Mouse (Mus musculus) left cerebral cortex, postnatal 14 days (tissue): ENCODE data around the gene Plcg1. TPM values are rescaled to one million over a fixed set of nuclear protein-coding genes. Genes with fewer than 3 reads are reported as not detected.

Experiments
- DNase-seq, 2 experiments: peaks; one replicate each; pipeline ENCODE4 v3.0.0; 2021 to 2022; ENCODE audit warnings: low spot score in 2 of 2, mixed read lengths in 1 of 2
- intact Hi-C: fragments of 180-260 bp; cut with DNase I; formaldehyde crosslinking; loops from one replicate; pipeline ENCODE4 v1.15.1; 2025
- total RNA-seq, 2 experiments: library from RNA; stranded (reverse); gene quantifications; 2 replicates each; pipeline ENCODE4 v1.2.3; 2021

Plcg1 gene
- total RNA-seq, 2 experiments from 2014 or later = 113 to 115 TPM

DNA sequence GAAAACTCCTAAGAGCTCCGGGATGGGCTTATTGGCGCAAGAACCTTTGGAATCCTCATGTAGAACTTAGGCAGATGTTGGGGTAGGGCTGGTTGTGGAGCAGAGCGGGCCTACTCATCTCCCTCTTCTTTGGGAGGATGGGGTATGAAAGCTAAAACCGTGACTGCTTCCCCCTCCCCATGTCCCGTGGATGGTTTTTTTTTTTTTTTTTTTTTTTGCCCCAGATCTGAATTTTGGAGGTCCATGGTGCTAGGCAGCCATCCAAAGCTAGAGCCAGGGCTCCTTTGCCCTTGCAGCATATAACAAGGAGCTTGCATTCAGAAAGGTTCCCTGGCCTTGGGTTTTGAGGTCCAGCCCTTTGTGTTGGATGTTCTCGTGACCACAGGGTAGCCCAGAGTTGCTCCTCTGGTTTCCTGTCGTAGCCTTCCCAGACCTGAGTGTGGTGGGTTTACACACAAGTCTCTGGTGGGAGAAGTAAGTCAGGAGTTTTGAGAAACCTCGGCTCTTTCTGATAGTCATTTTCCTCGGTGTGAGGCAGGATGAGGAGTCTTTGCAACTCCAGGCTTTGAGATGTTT lies 1.4 kb downstream of the Plcg1 start:
- intact Hi-C loops = loop anchor here (5.0 kb wide), 2 partner anchors 140 to 155 kb away; partner anchors contain the start of gene Zhx3
- no peak for DNase-seq

DNA sequence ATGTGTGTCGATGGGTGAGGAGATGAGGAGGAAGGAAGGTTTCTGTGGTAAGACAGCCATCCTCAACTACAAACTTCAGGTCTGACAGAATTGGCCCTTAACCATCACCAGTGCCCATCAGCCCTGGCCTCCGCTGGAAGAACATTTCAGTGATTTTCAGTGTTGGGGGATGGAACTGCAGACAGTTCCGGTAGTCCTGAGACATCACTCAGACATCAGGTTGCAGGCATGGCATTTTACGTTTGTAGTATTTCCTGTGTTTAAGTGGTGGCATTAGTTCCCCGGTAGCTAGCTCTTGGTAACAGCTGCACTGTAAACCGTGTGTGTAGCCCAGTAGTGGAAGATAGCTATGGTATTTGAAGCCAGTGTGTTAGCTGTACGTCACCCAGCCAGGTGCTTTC lies 2.0 kb downstream of the Plcg1 start:
- no peak for DNase-seq
- intact Hi-C loops = loop anchor here (5.0 kb wide), 2 partner anchors 139 to 154 kb away; partner anchors contain the start of gene Zhx3

DNA sequence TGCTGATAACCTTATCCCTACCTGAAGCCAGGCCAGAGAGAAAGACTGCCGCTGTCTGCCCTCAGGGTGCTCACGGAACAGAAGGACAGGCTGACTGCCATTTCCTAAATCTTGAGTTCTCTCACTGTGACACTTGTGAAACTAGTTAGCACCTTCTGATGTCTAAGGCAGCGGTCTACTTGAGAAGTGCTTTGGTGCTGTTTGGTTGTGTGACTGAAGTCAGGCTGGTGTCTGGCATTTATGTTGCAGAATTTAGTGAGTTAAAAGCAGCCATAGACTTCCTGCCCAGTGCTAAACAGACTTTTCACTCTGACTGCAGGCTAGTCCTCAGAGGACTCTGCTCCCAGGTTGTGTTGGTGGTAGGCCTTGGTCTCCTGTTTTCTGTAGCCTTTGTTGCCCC lies 3.2 kb downstream of the Plcg1 start:
- intact Hi-C loops = loop anchor here (5.0 kb wide), 2 partner anchors 138 to 153 kb away; partner anchors contain the start of gene Zhx3
- no peak for DNase-seq

DNA sequence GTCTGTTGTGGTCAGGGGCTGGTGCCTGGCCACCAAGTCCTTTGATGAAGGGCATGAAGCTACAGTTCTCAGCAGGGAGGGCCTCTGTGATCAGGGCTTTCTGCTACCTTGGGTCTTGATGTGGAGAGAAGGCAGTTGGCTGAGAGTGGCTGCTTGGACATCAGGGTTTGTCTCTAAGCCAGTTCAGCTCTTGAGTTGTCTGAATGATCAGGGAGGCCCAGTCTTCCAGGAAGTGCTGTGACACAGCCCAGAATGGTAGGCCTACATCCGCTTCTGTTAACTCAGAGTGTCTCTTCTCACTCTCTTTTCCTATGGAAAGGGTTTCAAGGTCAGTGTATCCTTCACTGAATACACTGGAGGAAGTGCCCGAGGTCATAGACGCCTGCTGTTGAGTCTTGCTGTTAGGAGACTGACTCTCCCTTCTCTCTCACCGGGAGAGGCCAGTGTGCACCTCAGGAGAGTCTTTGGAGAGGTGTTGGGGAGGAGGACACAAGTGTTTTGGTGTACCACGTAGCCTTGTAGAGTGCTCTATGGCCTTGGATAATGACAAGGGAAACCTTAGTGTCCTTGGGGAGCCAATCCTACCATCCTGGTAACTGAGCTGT lies 4.7 kb downstream of the Plcg1 start:
- no peak for DNase-seq
- intact Hi-C loops = no loop called here

DNA sequence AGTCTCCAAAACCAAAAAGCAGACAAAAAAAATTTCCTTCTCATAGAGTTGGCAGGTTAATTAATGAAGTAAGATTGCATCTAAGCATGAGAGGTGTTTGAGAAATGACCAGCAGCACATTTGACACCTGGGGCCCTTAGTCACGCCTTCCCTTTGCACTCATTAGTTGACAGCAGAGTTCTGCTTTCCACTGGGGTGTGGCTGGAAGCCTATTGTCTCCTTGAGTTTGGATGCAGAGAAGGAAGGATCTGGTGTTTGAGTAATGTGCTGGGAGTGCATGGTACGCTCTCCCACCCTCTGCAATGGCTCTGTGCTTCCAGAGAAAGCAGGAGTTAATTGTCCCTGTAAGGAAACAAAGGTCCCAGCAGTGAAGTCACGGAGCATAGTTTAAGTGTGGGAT lies 5.4 kb downstream of the Plcg1 start:
- intact Hi-C loops = no loop called here
- no peak for DNase-seq

DNA sequence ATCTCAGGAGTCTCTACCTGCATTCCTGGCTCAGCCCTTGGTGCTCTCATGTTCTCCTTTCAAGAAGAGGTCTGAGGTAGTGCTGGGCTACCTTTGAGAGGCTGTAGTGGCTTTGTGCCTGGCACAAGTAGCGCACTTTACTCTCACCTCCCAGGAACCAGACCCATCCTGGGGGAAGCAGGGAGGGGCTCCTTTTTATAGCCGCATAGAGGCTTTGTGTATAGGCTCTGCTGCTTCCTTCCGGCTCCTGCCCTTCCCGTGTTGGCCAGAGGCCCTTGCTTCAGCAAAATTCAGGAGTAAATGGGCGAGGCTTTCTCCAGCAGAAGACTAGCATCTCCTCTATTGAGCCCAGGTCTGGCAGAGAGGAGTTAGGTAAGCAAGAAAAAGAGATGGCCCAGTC lies 7.3 kb downstream of the Plcg1 start:
- intact Hi-C loops = no loop called here

DNA sequence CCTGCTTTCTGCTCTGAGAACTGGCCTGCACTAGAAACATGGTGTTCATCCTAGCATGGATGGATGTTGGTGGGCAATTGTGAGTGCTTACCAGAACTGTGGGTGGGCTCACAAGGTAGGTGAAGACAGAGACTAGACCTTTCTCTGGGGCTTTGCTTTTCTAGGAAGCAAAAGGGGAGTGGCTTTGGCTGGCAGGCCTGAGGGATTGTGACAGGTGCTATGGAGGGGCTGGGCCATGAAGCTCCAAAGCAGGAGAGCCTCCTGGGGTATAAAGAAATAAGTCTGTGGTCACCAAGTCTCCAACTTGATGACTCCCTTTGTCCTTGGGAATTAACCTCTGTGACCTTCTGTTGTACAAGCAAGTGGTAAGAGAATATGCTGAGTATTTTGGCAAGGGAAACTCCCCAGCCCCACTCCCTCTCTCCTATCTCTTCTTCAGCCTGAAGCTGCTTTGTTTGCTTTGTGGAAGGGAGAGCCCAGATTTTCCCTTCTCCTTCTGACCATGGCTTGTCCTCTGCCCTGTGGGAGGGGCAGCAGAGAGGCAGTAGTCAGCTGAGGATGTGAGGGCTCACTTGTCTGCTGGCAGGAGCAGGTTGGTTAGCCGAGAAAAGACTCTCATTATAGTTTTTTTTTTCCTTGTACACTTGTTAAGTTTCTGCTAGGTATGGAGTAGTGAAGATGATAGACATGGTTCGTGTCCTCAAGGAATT lies 8.7 kb downstream of the Plcg1 start:
- intact Hi-C loops = no loop called here
- no peak for DNase-seq

More for the DNA sequence above, 7.3 kb downstream of the Plcg1 start:
- no peak for DNase-seq

DNA sequence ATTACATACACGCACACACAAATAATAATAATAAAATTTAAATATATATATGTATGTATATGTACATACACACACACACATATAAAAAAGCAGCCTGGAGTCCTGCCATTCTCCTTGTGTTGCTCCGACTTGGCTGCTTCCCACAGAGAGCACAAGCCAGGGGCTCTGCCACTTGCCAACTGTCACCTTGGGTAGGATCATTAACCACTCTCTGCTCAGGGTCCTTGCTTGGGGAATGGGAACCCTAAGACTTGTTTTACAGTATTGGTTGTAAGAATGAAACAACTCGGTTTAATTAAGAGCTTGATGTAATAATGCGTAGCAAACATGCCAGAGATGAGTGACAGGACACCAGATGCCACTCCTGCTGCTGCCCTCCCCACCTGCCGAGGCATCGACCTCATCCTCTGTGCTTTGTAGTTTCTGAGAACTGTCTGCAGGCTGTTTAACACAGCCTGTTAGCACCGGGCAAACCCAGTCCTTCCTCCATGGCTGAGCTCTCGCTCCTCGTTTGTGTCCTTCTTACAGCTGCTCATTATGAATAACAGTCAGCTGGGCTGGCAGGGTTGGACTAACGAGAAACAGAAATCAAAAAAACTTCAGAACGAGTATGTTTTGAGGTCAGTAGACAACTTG lies 9.5 kb downstream of the Plcg1 start:
- no peak for DNase-seq

DNA sequence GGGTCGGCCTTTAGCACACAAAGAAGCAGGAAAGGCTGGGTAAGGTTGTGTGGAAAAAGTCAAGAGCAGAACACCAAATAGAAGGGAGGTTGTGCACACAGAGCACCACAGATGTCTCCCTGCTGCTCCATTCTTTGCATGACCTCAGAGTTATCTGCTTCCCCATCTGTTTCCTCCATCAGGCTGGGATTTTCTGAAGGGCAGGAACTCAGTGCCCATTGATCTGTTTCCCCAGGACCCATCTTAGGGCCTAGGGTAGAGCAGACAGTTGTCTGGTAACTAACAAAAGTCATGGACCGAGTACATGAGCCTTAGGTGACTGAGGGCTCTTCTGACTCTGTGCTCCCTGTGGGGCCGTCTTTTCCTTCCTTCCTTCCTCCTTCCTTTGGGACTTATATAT lies 10.5 kb downstream of the Plcg1 start:
- no peak for DNase-seq
- intact Hi-C loops = no loop called here

More for the DNA sequence above, 9.5 kb downstream of the Plcg1 start:
- intact Hi-C loops = no loop called here

DNA sequence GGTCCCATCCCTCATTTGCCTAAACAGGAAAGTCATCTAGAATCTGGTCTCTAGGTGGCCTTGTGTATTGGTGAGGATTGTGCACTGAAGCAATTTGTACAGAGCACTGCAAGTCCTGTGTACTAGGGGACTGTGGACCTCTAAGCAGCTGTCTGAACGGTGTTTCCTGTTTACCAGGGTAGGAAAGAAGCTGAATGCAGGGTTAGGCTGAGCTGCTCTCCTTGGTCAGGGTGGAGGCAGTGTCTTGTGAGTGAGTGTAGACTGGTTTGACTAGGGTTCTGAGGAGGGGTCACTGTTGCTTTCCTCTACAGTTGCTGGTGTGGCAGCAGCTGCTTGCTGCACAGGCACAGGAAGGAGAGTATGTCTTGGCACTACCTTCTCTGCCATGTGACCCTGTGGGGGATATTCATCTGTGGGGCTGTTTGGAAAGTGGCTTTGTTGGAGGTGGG lies 11.1 kb downstream of the Plcg1 start:
- no peak for DNase-seq
- intact Hi-C loops = no loop called here

DNA sequence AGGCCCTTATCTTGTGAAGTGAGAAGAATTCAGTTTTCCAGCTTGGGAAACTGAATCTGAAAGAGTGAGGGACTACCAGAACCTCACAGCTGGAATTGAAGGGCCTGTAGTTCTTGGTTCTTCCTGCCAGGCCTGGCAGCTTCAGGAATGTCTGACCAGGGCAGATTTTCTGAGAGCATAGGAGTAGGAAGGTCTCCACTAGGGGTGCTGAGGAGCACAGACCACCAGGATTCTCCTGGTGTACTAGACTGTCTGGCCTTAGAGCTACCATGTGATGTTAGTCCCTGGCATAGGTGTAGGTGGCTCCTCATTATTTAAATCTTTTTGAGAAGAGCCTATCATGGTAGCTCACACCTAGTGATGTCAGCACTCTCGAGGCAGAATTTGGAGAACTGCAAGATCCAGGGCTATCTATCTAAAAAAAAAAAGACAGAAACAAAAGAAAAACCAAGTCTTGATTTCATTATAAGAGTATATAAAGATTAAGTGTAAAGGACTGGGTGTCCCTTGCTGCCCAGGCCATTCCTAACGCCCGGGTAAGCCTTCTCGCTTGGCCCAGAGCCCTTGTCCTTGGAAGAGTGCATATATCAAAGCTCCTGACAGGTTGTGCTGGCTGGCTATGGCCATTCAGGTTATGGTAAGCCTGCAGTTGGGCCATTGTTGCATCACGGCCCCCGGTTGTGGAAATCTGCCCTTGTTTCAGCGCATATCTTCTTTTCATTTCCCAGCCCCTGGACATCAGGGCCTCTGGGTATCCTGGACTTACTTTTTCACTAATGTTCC lies 13.1 kb downstream of the Plcg1 start:
- intact Hi-C loops = no loop called here
- DNase-seq = peak; percentile 49 to 62

DNA sequence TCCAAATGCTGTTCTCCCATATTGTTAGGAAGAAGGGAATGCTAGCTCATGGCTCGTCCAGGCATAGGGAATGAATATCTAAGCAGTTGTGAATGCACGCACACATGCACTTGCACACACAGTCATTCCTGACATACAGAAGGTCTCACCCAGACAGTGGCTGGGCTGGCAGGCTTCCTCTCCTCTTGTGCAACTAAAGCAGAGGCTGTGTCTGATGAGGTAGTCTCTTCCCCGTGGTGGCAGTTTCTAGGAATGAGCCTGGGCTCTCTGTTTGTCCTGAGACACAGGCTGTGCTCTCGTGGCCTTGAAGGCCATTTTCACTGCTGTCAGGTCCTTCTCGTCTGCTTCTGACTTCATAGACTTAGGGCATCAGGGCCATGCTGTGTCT lies 13.7 kb downstream of the Plcg1 start:
- intact Hi-C loops = no loop called here
- DNase-seq = no peak

DNA sequence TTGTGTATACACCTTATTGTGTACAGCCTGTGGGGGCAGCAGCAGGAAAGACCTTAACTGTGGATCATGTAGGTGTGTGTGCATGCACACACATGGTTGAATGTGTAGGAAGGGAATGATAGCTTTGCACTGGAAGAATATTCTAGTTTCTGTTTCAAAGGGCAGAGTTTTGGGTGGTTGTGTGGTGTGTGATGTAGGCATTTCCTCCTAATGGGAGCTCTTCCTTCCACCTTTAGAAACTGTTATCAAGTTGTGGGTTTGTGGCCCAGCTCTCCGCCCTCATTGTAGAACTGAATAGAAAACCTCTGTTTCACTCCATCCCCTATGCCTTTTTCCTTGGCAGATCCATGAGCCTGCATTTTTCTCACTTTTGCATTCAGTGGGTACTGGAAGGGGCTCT lies 14.4 kb downstream of the Plcg1 start:
- no peak for DNase-seq

DNA sequence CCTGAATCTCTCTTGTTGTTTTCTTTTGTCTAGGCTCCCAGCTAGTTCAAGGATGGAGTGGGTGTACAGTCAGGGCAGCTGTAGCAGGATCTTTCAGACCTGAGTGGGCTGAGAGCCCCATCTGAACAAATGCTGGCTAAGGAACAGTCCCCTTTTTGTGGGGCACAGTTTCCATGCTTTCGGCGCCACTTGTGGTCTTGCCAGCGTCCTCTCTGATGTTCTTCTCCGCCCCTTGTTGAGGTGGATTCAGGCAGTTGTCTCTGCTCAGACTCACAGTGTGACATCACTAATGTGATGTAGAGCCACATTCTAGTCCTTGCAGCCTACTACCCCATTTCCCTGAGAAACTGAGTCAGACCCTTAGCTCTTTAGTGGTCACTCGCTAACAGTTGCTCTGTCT lies 15.5 kb downstream of the Plcg1 start:
- intact Hi-C loops = no loop called here
- DNase-seq = no peak

More for the DNA sequence above, 14.4 kb downstream of the Plcg1 start:
- intact Hi-C loops = no loop called here

DNA sequence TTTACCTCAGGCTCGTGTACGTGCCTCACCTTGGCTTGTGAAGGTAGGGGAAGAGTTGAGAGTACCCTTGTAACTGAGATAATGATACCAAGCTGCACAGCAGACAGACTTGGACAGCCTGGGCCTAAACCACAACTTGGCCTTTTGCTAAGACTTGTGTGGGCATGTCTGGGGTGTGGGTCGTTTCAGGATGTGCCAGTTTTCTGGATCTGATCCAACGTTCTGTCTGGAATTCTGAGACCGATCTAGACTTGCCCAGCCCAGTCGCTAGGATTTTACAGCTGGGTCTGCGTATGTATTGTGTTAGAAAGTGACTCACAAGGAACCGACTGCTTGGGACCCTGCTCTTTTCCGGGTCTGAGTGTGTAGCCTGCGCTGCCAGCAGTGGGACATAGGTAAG lies 16.0 kb downstream of the Plcg1 start:
- DNase-seq = no peak
- intact Hi-C loops = no loop called here

DNA sequence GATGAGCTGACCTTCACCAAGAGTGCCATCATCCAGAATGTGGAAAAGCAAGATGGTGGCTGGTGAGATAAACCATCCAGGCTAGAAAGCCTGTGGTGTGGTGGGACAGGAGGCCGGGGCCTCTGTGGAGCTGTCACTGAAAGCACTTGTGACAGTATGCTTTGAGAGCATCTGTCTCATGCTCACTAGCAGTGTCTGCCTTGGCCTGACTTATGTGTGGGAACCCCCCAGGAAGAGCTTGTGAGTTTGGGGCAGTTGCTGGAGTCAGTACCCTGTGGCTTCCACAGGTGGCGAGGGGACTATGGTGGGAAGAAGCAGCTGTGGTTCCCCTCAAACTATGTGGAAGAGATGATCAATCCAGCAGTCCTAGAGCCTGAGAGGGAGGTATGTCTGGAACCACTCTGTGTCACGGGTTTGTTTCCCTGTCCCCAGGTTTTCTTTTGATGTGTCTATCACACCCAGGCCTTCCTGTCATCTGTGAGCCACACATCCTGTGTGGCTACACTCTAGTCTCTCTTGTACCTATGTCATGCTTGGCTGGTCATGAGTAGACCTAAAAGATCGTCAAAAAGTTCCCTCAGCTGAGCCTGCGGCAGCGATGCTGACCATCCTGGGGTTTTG lies 25.6 kb downstream of the Plcg1 start:
- no peak for DNase-seq
- intact Hi-C loops = no loop called here

DNA sequence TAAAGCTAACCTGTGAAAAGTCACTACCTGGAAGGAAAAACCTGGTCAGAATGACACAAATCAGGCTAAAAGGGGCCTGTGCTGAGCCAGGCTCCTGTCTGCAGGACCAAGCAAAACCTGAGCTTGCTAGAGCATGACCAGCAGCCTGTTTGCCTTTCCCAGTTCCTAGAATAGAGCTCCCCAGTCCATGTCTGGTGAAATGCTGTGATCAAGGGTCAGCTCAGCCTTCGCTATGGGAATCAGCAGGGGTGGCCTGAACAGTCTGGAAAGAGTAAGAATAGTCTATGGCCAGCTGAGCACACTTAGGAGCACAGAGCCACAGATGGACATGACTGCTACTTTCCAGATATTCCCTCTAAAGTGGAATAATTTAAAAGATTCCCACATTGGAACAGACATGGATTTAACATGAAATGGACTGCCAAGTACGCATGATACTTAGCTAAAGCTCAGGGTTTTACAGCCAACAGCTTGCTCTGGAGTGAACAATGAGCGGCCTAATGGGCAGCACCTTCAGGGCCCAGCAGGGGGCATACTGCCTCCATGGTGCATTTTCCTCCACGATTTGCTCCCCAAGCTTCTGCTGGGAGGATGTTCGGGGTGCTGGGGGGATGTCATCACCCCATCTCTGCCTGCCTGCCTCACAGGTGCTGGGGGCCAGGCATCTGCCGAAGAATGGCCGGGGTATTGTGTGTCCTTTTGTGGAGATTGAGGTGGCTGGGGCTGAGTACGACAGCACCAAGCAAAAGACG lies 29.5 kb downstream of the Plcg1 start:
- DNase-seq = peak; percentile 66 to 69
- intact Hi-C loops = loop anchor here (2.0 kb wide), 1 partner anchor 126 kb away; no protein-coding TSS in a partner anchor

DNA sequence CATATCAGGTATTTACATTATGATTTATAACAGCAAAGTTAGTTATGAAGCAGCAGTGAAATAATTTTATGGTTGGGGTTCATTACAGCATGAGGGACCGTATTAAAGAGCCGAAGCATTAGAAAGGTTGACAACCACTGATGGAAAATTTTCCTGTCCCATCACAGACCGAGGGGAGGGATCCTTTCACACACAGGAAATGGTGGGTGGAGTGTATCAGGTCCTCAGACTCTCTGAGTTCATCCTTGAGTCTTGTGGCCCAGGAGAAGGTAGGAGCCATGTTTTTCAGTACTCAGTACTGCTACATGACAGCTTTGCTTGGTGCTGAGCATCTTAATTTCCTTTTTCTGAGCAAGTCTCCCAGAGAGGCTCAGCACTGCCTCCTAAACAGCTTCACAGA lies 32.7 kb downstream of the Plcg1 start:
- intact Hi-C loops = no loop called here
- DNase-seq = no peak
